Mouse (Mus musculus) brain, embryonic 14.5 days (tissue): ENCODE results near the gene Cdc42bpg.

Experiments used
- CTCF ChIP-seq: fragments of 200-500 bp; IDR thresholded peaks from 2 replicates; pipeline ENCODE4 v1.5.1; 2012; ENCODE audit warnings: inconsistent platforms, mild to moderate bottlenecking, moderate library complexity, borderline replicate concordance; ENCODE audit not compliant: insufficient read depth, insufficient read length; ENCODE audit errors: extremely low read depth
- POLR2A ChIP-seq: fragments of 200-500 bp; IDR thresholded peaks from 2 replicates; pipeline ENCODE4 v1.6.1; 2012; ENCODE audit warnings: mild to moderate bottlenecking, inconsistent platforms, borderline replicate concordance; ENCODE audit not compliant: poor library complexity, insufficient read depth, insufficient read length, severe bottlenecking; ENCODE audit errors: extremely low read depth

DNA sequence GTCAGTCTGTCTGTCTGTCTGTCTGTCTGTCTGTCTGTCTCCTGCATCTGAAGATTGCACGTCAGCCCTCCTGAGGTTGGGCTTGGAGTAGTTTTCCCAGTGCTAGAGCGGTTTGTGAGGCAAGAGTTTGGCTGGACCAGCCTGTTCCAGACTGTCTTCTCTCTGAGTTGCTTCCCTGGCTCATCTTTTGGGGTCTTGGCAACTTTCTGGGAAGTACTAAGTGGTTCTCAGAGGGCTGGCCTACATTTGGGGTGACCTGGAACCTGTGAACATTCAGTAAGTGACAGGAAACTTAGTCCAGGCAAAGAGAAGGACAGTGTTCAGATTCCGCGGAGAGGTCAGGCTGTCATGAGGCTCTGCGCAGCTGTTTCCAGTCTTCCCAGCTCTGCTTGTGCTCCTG is 14.0 kb upstream of the Cdc42bpg start:
- TF ChIP-seq CTCF = no peak
- TF ChIP-seq POLR2A = no peak
